Mouse (Mus musculus): ENCODE data around the gene Arfrp1. TPM values are rescaled to one million over a fixed set of nuclear protein-coding genes. Genes with fewer than 3 reads are reported as not detected.

The Arfrp1 gene
- polyA plus RNA-seq (2017; shearing (Covaris generic)) = 124 TPM

GRCm38 (mm10) chr2:181364860-181365596 is at the start of gene Arfrp1, which contains the start of gene Zgpat:
TSS of gene Arfrp1 (minus strand) at chr2:181365404.
TSS of gene Zgpat (plus strand) at chr2:181364928.

GRCm38 (mm10) chr2:181379778-181380177 is 14.6 kb upstream of the Arfrp1 start, which contains the start of gene Lime1:
TSS of gene Lime1 (plus strand) at chr2:181380078.

GRCm38 (mm10) chr2:181319248-181320102 is 45.7 kb downstream of the Arfrp1 start, which contains the start of gene Rtel1:
TSS of gene Rtel1 (plus strand) at chr2:181319739.

GRCm38 (mm10) chr2:181314080-181314810 is 51.0 kb downstream of the Arfrp1 start, which contains the start of gene Stmn3:
TSS of gene Stmn3 (minus strand) at chr2:181314500.

Other genes with a start within 250 kb of the Arfrp1 start
- 0.14 TPM for gene Kcnq2, start 230.1 kb downstream of the Arfrp1 start, polyA plus RNA-seq (2017; shearing (Covaris generic))
- gene Eef1a2, start 208.4 kb downstream of the Arfrp1 start, polyA plus RNA-seq (2017; shearing (Covaris generic)) = not detected
- gene Ppdpf, start 178.2 kb downstream of the Arfrp1 start, polyA plus RNA-seq (2017; shearing (Covaris generic)) = 106 TPM
- gene Ptk6, start 162.6 kb downstream of the Arfrp1 start, polyA plus RNA-seq (2017; shearing (Covaris generic)) = not detected
- 0.24 TPM for gene Srms, start 152.2 kb downstream of the Arfrp1 start, polyA plus RNA-seq (2017; shearing (Covaris generic))
- gene Fndc11, start 145.4 kb downstream of the Arfrp1 start, polyA plus RNA-seq (2017; shearing (Covaris generic)) = not detected
- gene Helz2, start 123.4 kb downstream of the Arfrp1 start, polyA plus RNA-seq (2017; shearing (Covaris generic)) = 30.3 TPM
- gene Gmeb2, start 77.4 kb downstream of the Arfrp1 start, polyA plus RNA-seq (2017; shearing (Covaris generic)) = 30.5 TPM
- not detected for gene Stmn3, start 50.9 kb downstream of the Arfrp1 start, polyA plus RNA-seq (2017; shearing (Covaris generic))
- gene Rtel1, start 45.7 kb downstream of the Arfrp1 start, polyA plus RNA-seq (2017; shearing (Covaris generic)) = 64.7 TPM
- gene Zgpat, start 476 bp downstream of the Arfrp1 start, polyA plus RNA-seq (2017; shearing (Covaris generic)) = 85.5 TPM
- 301 TPM for gene Lime1, start 14.7 kb upstream of the Arfrp1 start, polyA plus RNA-seq (2017; shearing (Covaris generic))
- 16.9 TPM for gene Zbtb46, start 94.0 kb upstream of the Arfrp1 start, polyA plus RNA-seq (2017; shearing (Covaris generic))
- gene Abhd16b, start 127.8 kb upstream of the Arfrp1 start, polyA plus RNA-seq (2017; shearing (Covaris generic)) = not detected
- gene Tpd52l2, start 131.7 kb upstream of the Arfrp1 start, polyA plus RNA-seq (2017; shearing (Covaris generic)) = 90.8 TPM
- 138 TPM for gene Dnajc5, start 155.1 kb upstream of the Arfrp1 start, polyA plus RNA-seq (2017; shearing (Covaris generic))
- 113 TPM for gene Uckl1, start 219.5 kb upstream of the Arfrp1 start, polyA plus RNA-seq (2017; shearing (Covaris generic))
- 97.7 TPM for gene Prpf6, start 226.5 kb upstream of the Arfrp1 start, polyA plus RNA-seq (2017; shearing (Covaris generic))
- 26.2 TPM for gene Zfp512b, start 227.4 kb upstream of the Arfrp1 start, polyA plus RNA-seq (2017; shearing (Covaris generic))
- 14.5 TPM for gene Samd10, start 233.8 kb upstream of the Arfrp1 start, polyA plus RNA-seq (2017; shearing (Covaris generic))

Data from effector memory CD4-positive, alpha-beta T cell, adult 5 months (primary cell).